Mouse (Mus musculus) cerebellum, adult 2 months (tissue): ENCODE measurements at regions not wholly inside any gene's neighbourhood (a gene's known extent, or its start where the extent isn't known, plus 50 kb on each side); places are given as distances from the start of the nearest gene placed in this dataset.

Experiments used
- CTCF ChIP-seq: fragments of 200-500 bp; IDR thresholded peaks from 2 replicates; pipeline ENCODE4 v1.5.1; 2011; ENCODE audit warnings: low read depth, mild to moderate bottlenecking, control low read depth, low read length, moderate library complexity, borderline replicate concordance; ENCODE audit not compliant: insufficient read depth
- POLR2A ChIP-seq: fragments of 200-500 bp; IDR thresholded peaks from 2 replicates; pipeline ENCODE4 v1.6.1; 2011; ENCODE audit warnings: low read length, control low read depth, borderline replicate concordance; ENCODE audit not compliant: insufficient read depth

GRCm38 (mm10) chr10:111416611-111417130 lies 56.4 kb upstream of the Nap1l1 start:
- no peak for TF ChIP-seq POLR2A
- no peak for TF ChIP-seq CTCF
